Mouse (Mus musculus): ENCODE data around the gene Zc3h12d. TPM values are rescaled to one million over a fixed set of nuclear protein-coding genes. Genes with fewer than 3 reads are reported as not detected.
"Not testable (repeated sequence)": the region's sequence is repeated elsewhere in the genome, so short reads cannot be mapped to it uniquely, and the experiment has no call there.

Gene Zc3h12d
- polyA plus RNA-seq, 1 experiment = not detected

GRCm38 (mm10) chr10:7871381-7872020, 39.2 kb downstream of the Zc3h12d start:
- no peak for TF ChIP-seq CEBPB (IDR thresholded peaks at IDR 0.05; ENCODE audit: insufficient read depth, poor library complexity, severe bottlenecking)
- no peak for TF ChIP-seq MAX (IDR thresholded peaks at IDR 0.05; ENCODE audit: low read depth)
- no peak for TF ChIP-seq USF1 (IDR thresholded peaks at IDR 0.05; ENCODE audit: low read depth)
- no peak for TF ChIP-seq SRF (IDR thresholded peaks at IDR 0.05; ENCODE audit: control insufficient read depth, insufficient read length, low read depth)
- TF ChIP-seq TCF3 (IDR thresholded peaks at IDR 0.05; ENCODE audit: insufficient read length, low read depth) = no peak
- no peak for TF ChIP-seq POLR2A (IDR thresholded peaks at IDR 0.05; ENCODE audit: insufficient read length, low read depth)
- TF ChIP-seq TCF12 (IDR thresholded peaks at IDR 0.05; ENCODE audit: insufficient read depth, poor library complexity, severe bottlenecking) = no peak
- TF ChIP-seq POLR2AphosphoS2 (IDR thresholded peaks at IDR 0.05; ENCODE audit: insufficient read length, low read depth) = no peak
- no peak for TF ChIP-seq MYOD1 (IDR thresholded peaks at IDR 0.05; ENCODE audit: control insufficient read depth in 1 of 3, insufficient read length in 2 of 3, low read depth in 2 of 3)
- TF ChIP-seq E2F4 (IDR thresholded peaks at IDR 0.05; ENCODE audit: insufficient read depth) = no peak
- TF ChIP-seq MYOG (IDR thresholded peaks at IDR 0.05; ENCODE audit: control insufficient read depth in 1 of 3, insufficient read depth in 1 of 3, insufficient read length in 2 of 3, low read depth in 2 of 3) = no peak
- no peak for TF ChIP-seq REST (IDR thresholded peaks at IDR 0.05; ENCODE audit: insufficient read depth, insufficient read length)
- Histone ChIP-seq H3K4me2 (ENCODE audit: low read depth) (no peak overlapping the region), H3K79me2 (ENCODE audit: control insufficient read depth, insufficient read depth) (no peaks in the 10 kb centered on the region), H3K27me3 (ENCODE audit: control insufficient read depth, insufficient read depth, insufficient read length) (peaks cover 9% of the 10 kb centered on the region), H3K36me3 (ENCODE audit: control insufficient read depth, insufficient read depth) (no peaks in the 10 kb centered on the region), H3ac (ENCODE audit: control insufficient read depth, insufficient read length) (no peak overlapping the region), H3K4me3 (no peak overlapping the region)

GRCm38 (mm10) chr10:7874194-7874593, 41.9 kb downstream of the Zc3h12d start:
- H3K79me2 ChIP-seq (ENCODE audit: control insufficient read depth, insufficient read depth) = no peaks in the 10 kb centered on the region
- no peak for TF ChIP-seq CEBPB (IDR thresholded peaks at IDR 0.05; ENCODE audit: insufficient read depth, poor library complexity, severe bottlenecking)
- TF ChIP-seq MAX (IDR thresholded peaks at IDR 0.05; ENCODE audit: low read depth) = no peak
- no peak for TF ChIP-seq MYOG (IDR thresholded peaks at IDR 0.05; ENCODE audit: control insufficient read depth in 1 of 3, insufficient read depth in 1 of 3, insufficient read length in 2 of 3, low read depth in 2 of 3)
- TF ChIP-seq USF1 (IDR thresholded peaks at IDR 0.05; ENCODE audit: low read depth) = no peak
- TF ChIP-seq REST (IDR thresholded peaks at IDR 0.05; ENCODE audit: insufficient read depth, insufficient read length) = no peak
- no peak for TF ChIP-seq TCF3 (IDR thresholded peaks at IDR 0.05; ENCODE audit: insufficient read length, low read depth)
- no peak overlapping the region for H3K4me2 ChIP-seq (ENCODE audit: low read depth)
- no peaks in the 10 kb centered on the region for H3K27me3 ChIP-seq (ENCODE audit: control insufficient read depth, insufficient read depth, insufficient read length)
- no peak overlapping the region for H3K4me3 ChIP-seq
- no peak overlapping the region for H3ac ChIP-seq (ENCODE audit: control insufficient read depth, insufficient read length)
- no peaks in the 10 kb centered on the region for H3K36me3 ChIP-seq (ENCODE audit: control insufficient read depth, insufficient read depth)

GRCm38 (mm10) chr10:7880283-7880682, 48.0 kb downstream of the Zc3h12d start:
- peak overlapping the region; percentile 26 for H3K4me2 ChIP-seq (ENCODE audit: low read depth)
- not testable (repeated sequence) for H3ac ChIP-seq (ENCODE audit: control insufficient read depth, insufficient read length); H3K27me3 ChIP-seq (ENCODE audit: control insufficient read depth, insufficient read depth, insufficient read length); H3K36me3 ChIP-seq (ENCODE audit: control insufficient read depth, insufficient read depth); H3K4me3 ChIP-seq; H3K79me2 ChIP-seq (ENCODE audit: control insufficient read depth, insufficient read depth)

- no peak overlapping the region for H3K4me3 ChIP-seq
- no peak overlapping the region for H3ac ChIP-seq (ENCODE audit: control insufficient read depth, insufficient read length)
- H3K4me2 ChIP-seq (ENCODE audit: low read depth) = no peak overlapping the region
- no peaks in the 10 kb centered on the region for H3K79me2 ChIP-seq (ENCODE audit: control insufficient read depth, insufficient read depth)
- H3K27me3 ChIP-seq (ENCODE audit: control insufficient read depth, insufficient read depth, insufficient read length) = no peaks in the 10 kb centered on the region
- TF ChIP-seq TCF3 (IDR thresholded peaks at IDR 0.05; ENCODE audit: insufficient read length, low read depth) (no peak), MYOG (IDR thresholded peaks at IDR 0.05; ENCODE audit: control insufficient read depth in 1 of 3, insufficient read depth in 1 of 3, insufficient read length in 2 of 3, low read depth in 2 of 3) (no peak), POLR2A (IDR thresholded peaks at IDR 0.05; ENCODE audit: insufficient read length, low read depth) (no peak), SRF (IDR thresholded peaks at IDR 0.05; ENCODE audit: control insufficient read depth, insufficient read length, low read depth) (no peak), MAX (IDR thresholded peaks at IDR 0.05; ENCODE audit: low read depth) (no peak), CEBPB (IDR thresholded peaks at IDR 0.05; ENCODE audit: insufficient read depth, poor library complexity, severe bottlenecking) (no peak), REST (IDR thresholded peaks at IDR 0.05; ENCODE audit: insufficient read depth, insufficient read length) (no peak), USF1 (IDR thresholded peaks at IDR 0.05; ENCODE audit: low read depth) (no peak), POLR2AphosphoS2 (IDR thresholded peaks at IDR 0.05; ENCODE audit: insufficient read length, low read depth) (no peak), MYOD1 (IDR thresholded peaks at IDR 0.05; ENCODE audit: control insufficient read depth in 1 of 3, insufficient read length in 2 of 3, low read depth in 2 of 3) (no peak), TCF12 (IDR thresholded peaks at IDR 0.05; ENCODE audit: insufficient read depth, poor library complexity, severe bottlenecking) (no peak), E2F4 (IDR thresholded peaks at IDR 0.05; ENCODE audit: insufficient read depth) (no peak)
- no peaks in the 10 kb centered on the region for H3K36me3 ChIP-seq (ENCODE audit: control insufficient read depth, insufficient read depth)
Observed at GRCm38 (mm10) chr10:7881971-7882370, 49.7 kb downstream of the Zc3h12d start.

- Histone ChIP-seq H3K4me2 (ENCODE audit: low read depth) (no peak overlapping the region), H3K4me3 (no peak overlapping the region), H3K79me2 (ENCODE audit: control insufficient read depth, insufficient read depth) (no peaks in the 10 kb centered on the region), H3K36me3 (ENCODE audit: control insufficient read depth, insufficient read depth) (no peaks in the 10 kb centered on the region), H3ac (ENCODE audit: control insufficient read depth, insufficient read length) (no peak overlapping the region), H3K27me3 (ENCODE audit: control insufficient read depth, insufficient read depth, insufficient read length) (no peaks in the 10 kb centered on the region)
- TF ChIP-seq CEBPB (IDR thresholded peaks at IDR 0.05; ENCODE audit: insufficient read depth, poor library complexity, severe bottlenecking) = no peak
- TF ChIP-seq USF1 (IDR thresholded peaks at IDR 0.05; ENCODE audit: low read depth) = no peak
- TF ChIP-seq MYOG (IDR thresholded peaks at IDR 0.05; ENCODE audit: control insufficient read depth in 1 of 3, insufficient read depth in 1 of 3, insufficient read length in 2 of 3, low read depth in 2 of 3) = no peak
- TF ChIP-seq SRF (IDR thresholded peaks at IDR 0.05; ENCODE audit: control insufficient read depth, insufficient read length, low read depth) = no peak
- TF ChIP-seq REST (IDR thresholded peaks at IDR 0.05; ENCODE audit: insufficient read depth, insufficient read length) = no peak
- no peak for TF ChIP-seq E2F4 (IDR thresholded peaks at IDR 0.05; ENCODE audit: insufficient read depth)
- TF ChIP-seq POLR2A (IDR thresholded peaks at IDR 0.05; ENCODE audit: insufficient read length, low read depth) = no peak
- no peak for TF ChIP-seq MYOD1 (IDR thresholded peaks at IDR 0.05; ENCODE audit: control insufficient read depth in 1 of 3, insufficient read length in 2 of 3, low read depth in 2 of 3)
- no peak for TF ChIP-seq TCF3 (IDR thresholded peaks at IDR 0.05; ENCODE audit: insufficient read length, low read depth)
Observed at GRCm38 (mm10) chr10:7883524-7883923, 51.3 kb downstream of the Zc3h12d start.
